Mouse (Mus musculus): ENCODE results near the gene Smarcc2. TPM values are rescaled to one million over a fixed set of nuclear protein-coding genes. Genes with fewer than 3 reads are reported as not detected.
"Not testable (repeated sequence)": the region's sequence is repeated elsewhere in the genome, so short reads cannot be mapped to it uniquely, and the experiment has no call there.

The Smarcc2 gene
- polyA plus RNA-seq, 1 experiment from 2014 or later = 106 TPM

- Histone ChIP-seq H3K27ac (peak within 1 kb of the TSS; percentile 83), H3K27me3 (ENCODE audit: insufficient read depth, poor library complexity, severe bottlenecking) (peaks cover 8% of the 10 kb centered on the region), H3K4me3 (peak within 1 kb of the TSS; percentile 64), H3K4me1 (replicated peaks) (peaks cover 44% of the 10 kb centered on the region), H3K36me3 (no peaks in the 10 kb centered on the region), H3K9me3 (no peaks in the 10 kb centered on the region)
- under 1% methylated on average over 27 of the region's 27 CpGs for WGBS
- DNase-seq (ENCODE audit: low spot score) = peak; percentile 96
Measured at GRCm38 (mm10) chr10:128498590-128498989, 39.5 kb downstream of the Smarcc2 start, which contains the start of gene Myl6b. TSS of gene Myl6b (minus strand) at chr10:128498685.

DNA sequence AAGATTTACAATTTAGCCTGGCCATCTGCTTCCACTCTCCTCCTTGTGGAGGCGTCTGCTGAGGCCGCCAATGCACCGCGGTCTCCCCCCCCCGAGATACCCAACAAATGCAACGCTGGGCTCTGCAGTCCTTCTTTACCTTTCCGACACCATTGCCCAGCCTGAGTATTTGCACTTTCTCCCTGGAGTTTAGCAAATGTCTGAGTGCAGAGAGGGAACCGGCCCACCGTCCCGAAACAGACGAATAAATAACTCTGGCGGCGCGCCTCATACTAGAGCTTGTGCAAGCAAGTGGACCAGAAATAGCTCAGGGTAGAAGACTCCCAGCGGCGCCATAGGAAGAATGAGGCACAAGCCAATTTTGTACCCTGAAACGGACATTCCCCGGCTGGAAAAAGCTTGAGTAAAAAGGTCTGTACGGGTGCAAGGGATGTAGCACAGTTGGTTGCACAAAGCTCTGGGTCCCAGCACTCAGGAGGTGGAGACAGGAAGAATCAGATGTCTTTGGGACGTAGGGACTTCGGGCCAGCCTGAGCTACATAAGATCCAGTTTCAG is 40.1 kb downstream of the Smarcc2 start:
- H3K27me3 ChIP-seq (ENCODE audit: insufficient read depth, poor library complexity, severe bottlenecking) = peaks cover 8% of the 10 kb centered on the region
- H3K27ac ChIP-seq = peak overlapping the region; percentile 74
- peak overlapping the region; percentile 64 for H3K4me3 ChIP-seq
- DNase-seq (ENCODE audit: low spot score) = peak; percentile 61
- H3K36me3 ChIP-seq = no peaks in the 10 kb centered on the region
- H3K4me1 ChIP-seq (replicated peaks) = peaks cover 44% of the 10 kb centered on the region
- WGBS = 3% methylated on average over 21 of the region's 21 CpGs
- no peaks in the 10 kb centered on the region for H3K9me3 ChIP-seq

DNA sequence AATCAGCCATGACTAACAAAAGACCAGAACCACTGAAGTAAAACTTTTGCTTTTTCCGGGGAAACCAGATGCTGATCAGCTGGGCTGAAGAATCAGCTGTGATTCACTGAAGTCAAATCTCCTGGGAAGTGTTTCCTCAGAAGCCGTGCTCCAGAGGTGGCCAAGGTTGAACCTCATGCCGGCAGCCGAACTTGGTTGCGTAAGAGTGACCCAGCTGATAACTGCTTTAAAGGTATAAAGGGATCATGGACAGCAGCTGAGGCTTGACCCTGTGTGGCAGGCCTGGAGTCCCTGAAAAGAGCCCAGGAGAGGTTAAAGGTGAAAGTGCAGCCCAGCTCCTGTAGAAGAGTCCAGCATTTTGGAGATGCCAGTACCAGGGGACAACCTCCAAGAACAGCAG is 43.3 kb downstream of the Smarcc2 start:
- Histone ChIP-seq H3K36me3 (0 out of 2 replicates have a peak, but pooled peaks cover 4% of the 10 kb centered on the region), H3K4me3 (no peak overlapping the region), H3K9me3 (no peaks in the 10 kb centered on the region), H3K4me1 (replicated peaks) (peaks cover 21% of the 10 kb centered on the region), H3K27ac (no peak overlapping the region), H3K27me3 (ENCODE audit: insufficient read depth, poor library complexity, severe bottlenecking) (no peaks in the 10 kb centered on the region)
- WGBS = 81% methylated on average over 5 of the region's 5 CpGs
- DNase-seq (ENCODE audit: low spot score) = no peak

- no peaks in the 10 kb centered on the region for H3K9me3 ChIP-seq
- 0 out of 2 replicates have a peak, but pooled peaks cover 4% of the 10 kb centered on the region for H3K36me3 ChIP-seq
- peaks cover 9% of the 10 kb centered on the region for H3K4me1 ChIP-seq (replicated peaks)
- H3K27me3 ChIP-seq (ENCODE audit: insufficient read depth, poor library complexity, severe bottlenecking) = no peaks in the 10 kb centered on the region
- no peak overlapping the region for H3K4me3 ChIP-seq
- 82% methylated on average over 8 of the region's 8 CpGs for WGBS
- DNase-seq (ENCODE audit: low spot score) = no peak
- H3K27ac ChIP-seq = no peak overlapping the region
Measured at GRCm38 (mm10) chr10:128503532-128503931, 44.5 kb downstream of the Smarcc2 start.

DNA sequence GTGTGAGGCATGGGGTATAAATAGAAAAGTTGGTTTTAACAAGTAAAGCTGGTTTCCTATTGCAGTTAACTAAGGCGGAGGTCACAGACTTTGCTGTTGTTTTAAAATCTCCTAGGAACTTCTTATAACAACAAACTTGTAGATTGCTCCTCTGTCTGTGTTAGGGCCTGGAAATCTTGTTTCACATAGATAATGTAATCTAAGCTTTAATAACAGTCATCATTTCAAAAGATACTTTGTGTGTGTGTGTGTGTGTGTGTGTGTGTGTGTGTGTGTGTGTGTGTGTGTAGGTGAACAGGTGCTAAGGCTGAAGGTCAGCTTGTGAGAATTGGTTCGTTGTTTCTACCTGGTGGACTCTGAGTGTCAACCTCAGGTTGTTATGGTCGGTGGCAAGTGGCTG is 45.0 kb downstream of the Smarcc2 start:
- 74% methylated on average over 3 of the region's 3 CpGs for WGBS

GRCm38 (mm10) chr10:128504641-128505370 is 45.8 kb downstream of the Smarcc2 start:
- Histone ChIP-seq H3K9me3 (no peaks in the 10 kb centered on the region), H3K27ac (no peak overlapping the region), H3K36me3 (0 out of 2 replicates have a peak, but pooled peaks cover 4% of the 10 kb centered on the region), H3K4me3 (no peak overlapping the region), H3K27me3 (ENCODE audit: insufficient read depth, poor library complexity, severe bottlenecking) (no peaks in the 10 kb centered on the region), H3K4me1 (replicated peaks) (no peaks in the 10 kb centered on the region)
- WGBS = 82% methylated on average over 9 of the region's 9 CpGs
- DNase-seq (ENCODE audit: low spot score) = no peak

More for the DNA sequence above, 45.0 kb downstream of the Smarcc2 start:
- H3K27ac ChIP-seq = no peak overlapping the region
- no peak for DNase-seq (ENCODE audit: low spot score)
- 0 out of 2 replicates have a peak, but pooled peaks cover 4% of the 10 kb centered on the region for H3K36me3 ChIP-seq
- H3K4me3 ChIP-seq = no peak overlapping the region
- H3K4me1 ChIP-seq (replicated peaks) = peaks cover 7% of the 10 kb centered on the region
- no peaks in the 10 kb centered on the region for H3K27me3 ChIP-seq (ENCODE audit: insufficient read depth, poor library complexity, severe bottlenecking)
- H3K9me3 ChIP-seq = no peaks in the 10 kb centered on the region

GRCm38 (mm10) chr10:128505371-128505667 is 46.3 kb downstream of the Smarcc2 start:
- H3K27ac ChIP-seq; H3K36me3 ChIP-seq; H3K4me3 ChIP-seq; H3K27me3 ChIP-seq (ENCODE audit: insufficient read depth, poor library complexity, severe bottlenecking); DNase-seq (ENCODE audit: low spot score); H3K9me3 ChIP-seq; H3K4me1 ChIP-seq (replicated peaks): not testable (repeated sequence)
- WGBS = 89% methylated on average over 5 of the region's 5 CpGs

DNA sequence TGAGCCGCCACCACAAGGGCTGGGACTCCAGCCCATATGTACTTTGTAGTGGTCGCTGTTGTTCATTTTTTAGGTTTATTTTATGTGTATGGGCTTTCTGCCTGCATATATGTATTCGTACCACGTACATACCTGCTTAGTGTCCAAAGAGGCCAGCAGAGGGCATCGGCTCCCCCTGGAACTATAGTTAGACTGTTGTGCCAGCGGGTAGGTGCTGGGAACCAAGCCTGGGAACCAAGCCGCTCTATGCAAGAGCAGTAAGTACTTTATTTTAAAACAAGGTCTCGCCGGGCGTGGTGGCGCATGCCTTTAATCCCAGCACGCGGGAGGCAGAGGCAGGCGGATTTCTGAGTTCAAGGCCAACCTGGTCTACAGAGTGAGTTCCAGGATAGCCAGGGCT is 46.9 kb downstream of the Smarcc2 start:
- Histone ChIP-seq H3K27ac (no peak overlapping the region), H3K4me1 (replicated peaks) (no peaks in the 10 kb centered on the region), H3K36me3 (peaks cover 14% of the 10 kb centered on the region; the same call in 1 of the 2 replicates), H3K9me3 (no peaks in the 10 kb centered on the region), H3K4me3 (no peak overlapping the region), H3K27me3 (ENCODE audit: insufficient read depth, poor library complexity, severe bottlenecking) (no peaks in the 10 kb centered on the region)
- DNase-seq (ENCODE audit: low spot score) = no peak
- 95% methylated on average over 14 of the region's 14 CpGs for WGBS

DNA sequence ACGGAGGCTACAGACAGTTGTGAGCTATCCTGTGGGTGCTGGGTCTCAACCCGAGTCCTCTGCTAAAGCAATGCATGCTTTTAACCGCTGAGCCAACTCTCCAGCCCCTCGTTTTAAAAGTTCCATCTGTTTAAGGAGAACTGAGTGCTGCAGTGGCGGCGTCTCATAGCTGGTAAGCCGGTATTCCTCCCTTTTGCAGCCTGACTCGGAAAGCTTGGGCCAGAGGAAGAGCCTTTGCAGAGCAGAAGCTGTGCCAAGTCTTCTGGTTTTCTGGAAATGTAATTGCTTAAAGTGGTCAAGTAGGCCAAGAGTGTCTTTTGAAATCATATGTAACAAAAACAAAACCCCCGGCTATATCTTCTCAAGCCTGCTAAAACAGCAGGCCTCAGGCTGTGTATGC is 49.2 kb downstream of the Smarcc2 start:
- Histone ChIP-seq H3K4me1 (replicated peaks) (no peaks in the 10 kb centered on the region), H3K4me3 (no peak overlapping the region), H3K27ac (no peak overlapping the region), H3K9me3 (no peaks in the 10 kb centered on the region), H3K27me3 (ENCODE audit: insufficient read depth, poor library complexity, severe bottlenecking) (peaks cover 7% of the 10 kb centered on the region; the same call in 1 of the 2 replicates), H3K36me3 (peaks cover 30% of the 10 kb centered on the region)
- 89% methylated on average over 9 of the region's 9 CpGs for WGBS
- no peak for DNase-seq (ENCODE audit: low spot score)

- DNase-seq (ENCODE audit: low spot score) = no peak
- Histone ChIP-seq H3K27me3 (ENCODE audit: insufficient read depth, poor library complexity, severe bottlenecking) (peaks cover 12% of the 10 kb centered on the region; the same call in 1 of the 2 replicates), H3K36me3 (peaks cover 30% of the 10 kb centered on the region), H3K4me1 (replicated peaks) (no peaks in the 10 kb centered on the region), H3K4me3 (no peak overlapping the region), H3K9me3 (no peaks in the 10 kb centered on the region), H3K27ac (no peak overlapping the region)
- 91% methylated on average over 9 of the region's 9 CpGs for WGBS
Measured at GRCm38 (mm10) chr10:128509203-128509602, 50.2 kb downstream of the Smarcc2 start.

- Histone ChIP-seq H3K9me3 (no peaks in the 10 kb centered on the region), H3K4me1 (replicated peaks) (no peaks in the 10 kb centered on the region), H3K27ac (no peak overlapping the region), H3K4me3 (no peak overlapping the region), H3K27me3 (ENCODE audit: insufficient read depth, poor library complexity, severe bottlenecking) (peaks cover 13% of the 10 kb centered on the region), H3K36me3 (peaks cover 30% of the 10 kb centered on the region)
- 90% methylated on average over 4 of the region's 4 CpGs for WGBS
- DNase-seq (ENCODE audit: low spot score) = no peak
Measured at GRCm38 (mm10) chr10:128509831-128510230, 50.8 kb downstream of the Smarcc2 start.

DNA sequence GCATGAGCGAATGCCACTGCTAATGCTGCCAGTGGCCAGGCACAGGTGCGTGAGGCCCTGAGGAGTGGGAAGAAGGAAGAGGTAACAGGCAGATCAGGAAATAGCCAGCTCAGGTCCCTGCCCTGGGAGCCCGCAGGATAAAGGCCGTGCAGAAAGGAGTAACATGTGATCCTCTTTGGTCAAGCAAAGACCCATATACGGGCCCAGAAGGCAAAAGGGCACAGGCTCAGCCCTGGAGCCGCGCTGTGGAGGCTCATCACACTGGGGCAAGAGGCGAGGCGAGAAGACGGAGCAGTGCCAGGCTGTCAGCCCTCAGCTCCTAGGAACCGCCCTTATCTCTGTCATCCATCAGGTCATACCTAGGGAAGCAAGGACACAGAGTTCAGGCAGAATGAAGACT is 51.3 kb downstream of the Smarcc2 start:
- no peak for DNase-seq (ENCODE audit: low spot score)
- no peak overlapping the region for H3K27ac ChIP-seq
- WGBS = 84% methylated on average over 11 of the region's 11 CpGs
- H3K9me3 ChIP-seq = no peaks in the 10 kb centered on the region
- no peaks in the 10 kb centered on the region for H3K4me1 ChIP-seq (replicated peaks)
- H3K4me3 ChIP-seq = no peak overlapping the region
- peaks cover 35% of the 10 kb centered on the region for H3K36me3 ChIP-seq
- peaks cover 18% of the 10 kb centered on the region for H3K27me3 ChIP-seq (ENCODE audit: insufficient read depth, poor library complexity, severe bottlenecking)

GRCm38 (mm10) chr10:128511189-128511588 is 52.1 kb downstream of the Smarcc2 start:
- Histone ChIP-seq H3K4me3 (no peak overlapping the region), H3K27ac (no peak overlapping the region), H3K9me3 (no peaks in the 10 kb centered on the region), H3K4me1 (replicated peaks) (peaks cover 4% of the 10 kb centered on the region), H3K36me3 (peaks cover 40% of the 10 kb centered on the region), H3K27me3 (ENCODE audit: insufficient read depth, poor library complexity, severe bottlenecking) (peaks cover 27% of the 10 kb centered on the region)
- 89% methylated on average over 9 of the region's 9 CpGs for WGBS
- DNase-seq (ENCODE audit: low spot score) = no peak

All from hindbrain, embryonic 10.5 days (tissue).